Mouse (Mus musculus) left cerebral cortex, postnatal 10 days (tissue): ENCODE data around the gene Cul4a. TPM values are rescaled to one million over a fixed set of nuclear protein-coding genes. Genes with fewer than 3 reads are reported as not detected.

Experiments used
- microRNA-seq: library from miRNA; unstranded; fragments of <30 nt; microRNA quantifications from one replicate; pipeline ENCODE4 v1.2.0, GENCODE M21; 2022
- total RNA-seq, 2 experiments: library from RNA; stranded (reverse); gene quantifications; 2 replicates each; pipeline ENCODE4 v1.2.3; 2021

Cul4a gene
- total RNA-seq, 2 experiments from 2014 or later = 59.8 to 62.4 TPM

Small RNA genes within 50 kb of the gene (microRNA-seq; reads per million reads assigned to microRNA genes)
- gene Mir1968 (27.3 reads per million, percentile 44 among the genes with 10 or more reads in this experiment), gene Mir7065 (not detected)

Other genes with a start within 250 kb of the Cul4a start
- 100 to 1,000 TPM; 280 to 298 TPM for gene Mcf2l, start 231.8 kb upstream of the Cul4a start, total RNA-seq
- not detected for gene F7, start 79.6 kb upstream of the Cul4a start, total RNA-seq
- gene F10, start 68.3 kb upstream of the Cul4a start, total RNA-seq = under 1 TPM in 1 of 2 experiments, not detected in 1; 0.24 TPM
- not detected for gene Proz, start 44.7 kb upstream of the Cul4a start, total RNA-seq
- 10 to 100 TPM; 29.3 to 29.4 TPM for gene Pcid2, start 162 bp upstream of the Cul4a start, total RNA-seq
- 100 to 1,000 TPM; 300 to 304 TPM for gene Lamp1, start 53.5 kb downstream of the Cul4a start, total RNA-seq
- gene Grtp1, start 95.0 kb downstream of the Cul4a start, total RNA-seq = 1 to 10 TPM; 4.9 to 6.4 TPM
- gene Adprhl1, start 148.5 kb downstream of the Cul4a start, total RNA-seq = 1 to 10 TPM; 1.3 to 1.9 TPM
- gene Dcun1d2, start 182.5 kb downstream of the Cul4a start, total RNA-seq = 10 to 100 TPM; 24.7 to 26.9 TPM
- 10 to 100 TPM; 43.2 to 45.2 TPM for gene Tmco3, start 182.6 kb downstream of the Cul4a start, total RNA-seq
- gene Tfdp1, start 233.1 kb downstream of the Cul4a start, total RNA-seq = 10 to 100 TPM; 63.1 to 65.1 TPM